Mouse (Mus musculus): ENCODE measurements at regions not wholly inside any gene's neighbourhood (a gene's known extent, or its start where the extent isn't known, plus 50 kb on each side); places are given as distances from the start of the nearest gene placed in this dataset.

DNA sequence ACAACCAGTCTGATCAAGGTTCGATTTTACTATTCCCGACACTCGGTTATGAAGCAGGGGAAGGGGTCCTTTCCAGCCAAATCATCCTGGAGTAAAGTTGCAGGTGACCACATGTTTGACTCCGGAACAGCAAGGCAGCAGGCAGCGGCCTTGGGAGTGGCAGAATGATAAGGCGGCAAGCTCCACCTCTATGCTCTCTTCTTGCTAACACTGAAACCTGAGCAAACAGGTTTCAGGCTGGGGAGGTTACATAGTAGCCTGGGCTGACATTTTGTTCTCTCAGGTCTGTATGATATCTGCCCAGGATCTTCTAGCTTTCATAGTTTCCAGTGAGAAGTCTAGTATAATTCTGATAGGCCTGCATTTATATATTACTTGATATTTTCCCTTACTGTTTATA is 133.7 kb upstream of the Crbn start:
- no peak for TF ChIP-seq POLR2A (IDR thresholded peaks at IDR 0.05; ENCODE audit: control insufficient read depth, low read depth, low read length)
- no peak for TF ChIP-seq CTCF (IDR thresholded peaks at IDR 0.05; ENCODE audit: control insufficient read depth, insufficient read depth, insufficient replicate concordance, low read depth, low read length)
